Mouse (Mus musculus) liver, adult 2 months (tissue): ENCODE measurements at regions not wholly inside any gene's neighbourhood (a gene's known extent, or its start where the extent isn't known, plus 50 kb on each side); places are given as distances from the start of the nearest gene placed in this dataset.

Experiments
- DNase-seq: peaks from one replicate; pipeline ENCODE4 v3.0.0-alpha.2; 2011; ENCODE audit warnings: low read depth, low spot score; ENCODE audit errors: extremely low read depth
- H3K27ac ChIP-seq: fragments of 200-500 bp; replicated peaks from 2 replicates; pipeline ENCODE4 v1.5.1; 2012; ENCODE audit warnings: low read depth, mild to moderate bottlenecking, control low read depth, inconsistent platforms, low read length; ENCODE audit not compliant: insufficient read depth
- H3K27me3 ChIP-seq: fragments of 200-500 bp; 2 replicates; pipeline ENCODE4 v1.6.1; 2012; ENCODE audit warnings: mild to moderate bottlenecking, moderate library complexity, low read length, inconsistent platforms; ENCODE audit not compliant: control insufficient read depth, insufficient read depth
- H3K36me3 ChIP-seq: fragments of 200-500 bp; 2 replicates; pipeline ENCODE4 v1.6.1; 2012; ENCODE audit warnings: low read length, inconsistent platforms; ENCODE audit not compliant: control insufficient read depth, insufficient read depth
- H3K4me1 ChIP-seq: fragments of 200-500 bp; 2 replicates; pipeline ENCODE4 v1.6.1; 2011; ENCODE audit warnings: low read length; ENCODE audit not compliant: control insufficient read depth, insufficient read depth
- H3K4me3 ChIP-seq: fragments of 200-500 bp; 2 replicates; pipeline ENCODE4 v1.5.1; 2011; ENCODE audit warnings: low read depth, mild to moderate bottlenecking, control low read depth, low read length, moderate library complexity; ENCODE audit not compliant: insufficient read depth
- H3K79me2 ChIP-seq: fragments of 200-500 bp; 2 replicates; pipeline ENCODE4 v1.6.1; 2012; ENCODE audit warnings: inconsistent platforms, mild to moderate bottlenecking, low read length, moderate library complexity; ENCODE audit not compliant: control insufficient read depth, insufficient read depth
- H3K9ac ChIP-seq: fragments of 200-500 bp; 2 replicates; pipeline ENCODE4 v1.6.1; 2012; ENCODE audit warnings: low read depth, mild to moderate bottlenecking, control low read depth, inconsistent platforms, low read length
- CTCF ChIP-seq: fragments of 200-500 bp; IDR thresholded peaks from 2 replicates; pipeline ENCODE4 v1.5.1; 2011; ENCODE audit warnings: low read depth, low read length, control low read depth
- POLR2A ChIP-seq: fragments of 200-500 bp; IDR thresholded peaks from 2 replicates; pipeline ENCODE4 v1.6.1; 2011; ENCODE audit warnings: low read length, control low read depth; ENCODE audit not compliant: insufficient read depth; ENCODE audit errors: extremely low read depth
- WGBS: fragments of 180-500 bp; shearing (Covaris S2); methylation state at CpG from one replicate; pipeline ENCODE4 v1.1.7; 2018; 5-methylcytosine and 5-hydroxymethylcytosine counted together

GRCm38 (mm10) chr6:31011407-31012020 is 52.6 kb upstream of the Klf14 start:
- Histone ChIP-seq H3K79me2 (no peaks in the 10 kb centered on the region), H3K4me1 (no peaks in the 10 kb centered on the region), H3K27ac (no peak overlapping the region), H3K27me3 (no peaks in the 10 kb centered on the region), H3K36me3 (no peaks in the 10 kb centered on the region), H3K4me3 (no peak overlapping the region), H3K9ac (no peak overlapping the region)
- no peak for TF ChIP-seq CTCF
- no peak for TF ChIP-seq POLR2A
- DNase-seq, result no peak
- 45% methylated on average over 4 of the region's 4 CpGs for WGBS

GRCm38 (mm10) chr6:31016566-31016965 is 57.7 kb upstream of the Klf14 start:
- Histone ChIP-seq H3K9ac (no peak overlapping the region), H3K27me3 (0 out of 2 replicates have a peak, but pooled peaks cover 3% of the 10 kb centered on the region), H3K36me3 (no peaks in the 10 kb centered on the region), H3K4me1 (no peaks in the 10 kb centered on the region), H3K79me2 (no peaks in the 10 kb centered on the region), H3K27ac (no peak overlapping the region), H3K4me3 (no peak overlapping the region)
- WGBS, result 24% methylated on average over 7 of the region's 7 CpGs
- TF ChIP-seq POLR2A, result no peak
- no peak for TF ChIP-seq CTCF
- no peak for DNase-seq

DNA sequence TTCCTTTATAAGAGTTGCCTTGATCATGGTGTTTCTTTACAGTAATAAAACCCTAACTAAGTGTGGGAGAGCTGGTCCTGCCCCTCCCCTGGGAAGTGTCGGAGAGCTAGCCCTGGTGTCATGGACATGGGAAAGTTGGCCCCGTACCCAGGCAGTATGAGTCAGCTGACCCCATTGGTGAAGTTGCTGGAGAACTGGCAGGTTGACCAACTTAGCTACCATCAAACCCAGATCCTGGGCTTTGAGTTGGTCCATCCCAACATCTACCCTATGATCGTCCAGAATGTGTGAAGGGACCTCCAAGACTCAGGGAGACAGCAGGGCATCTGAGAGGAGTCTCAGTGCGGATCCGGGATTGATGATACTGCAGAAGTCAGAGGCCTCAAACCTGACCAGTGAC is 62.9 kb upstream of the Klf14 start:
- no peaks in the 10 kb centered on the region for H3K4me1 ChIP-seq
- no peaks in the 10 kb centered on the region for H3K36me3 ChIP-seq
- 89% methylated on average over 5 of the region's 5 CpGs for WGBS
- H3K4me3 ChIP-seq, result no peak overlapping the region
- H3K79me2 ChIP-seq, result no peaks in the 10 kb centered on the region
- H3K9ac ChIP-seq, result no peak overlapping the region
- TF ChIP-seq POLR2A (no peak), CTCF (no peak)
- H3K27me3 ChIP-seq, result 0 out of 2 replicates have a peak, but pooled peaks cover 3% of the 10 kb centered on the region
- no peak for DNase-seq
- H3K27ac ChIP-seq, result no peak overlapping the region

GRCm38 (mm10) chr6:31029777-31030176 is 70.9 kb upstream of the Klf14 start:
- no peak overlapping the region for H3K9ac ChIP-seq
- no peak overlapping the region for H3K4me3 ChIP-seq
- TF ChIP-seq CTCF (no peak), POLR2A (no peak)
- H3K27ac ChIP-seq, result no peak overlapping the region
- no peak for DNase-seq
- WGBS, result 92% methylated on average over 9 of the region's 9 CpGs
- H3K36me3 ChIP-seq, result no peaks in the 10 kb centered on the region
- no peaks in the 10 kb centered on the region for H3K4me1 ChIP-seq
- no peaks in the 10 kb centered on the region; the same call in 1 of the 2 replicates for H3K27me3 ChIP-seq
- H3K79me2 ChIP-seq, result no peaks in the 10 kb centered on the region

- H3K27me3 ChIP-seq, result no peaks in the 10 kb centered on the region; the same call in 1 of the 2 replicates
- no peak for DNase-seq
- TF ChIP-seq CTCF, result no peak
- TF ChIP-seq POLR2A, result no peak
- H3K9ac ChIP-seq, result no peak overlapping the region
- no peak overlapping the region for H3K27ac ChIP-seq
- H3K4me1 ChIP-seq, result no peaks in the 10 kb centered on the region
- H3K79me2 ChIP-seq, result no peaks in the 10 kb centered on the region
- H3K36me3 ChIP-seq, result no peaks in the 10 kb centered on the region
- WGBS, result 89% methylated on average over 7 of the region's 7 CpGs
- H3K4me3 ChIP-seq, result no peak overlapping the region
Measured at GRCm38 (mm10) chr6:31031022-31031421, 72.1 kb upstream of the Klf14 start.

GRCm38 (mm10) chr6:31032147-31032546 is 73.3 kb upstream of the Klf14 start:
- Histone ChIP-seq H3K27ac (no peak overlapping the region), H3K9ac (no peak overlapping the region), H3K4me3 (no peak overlapping the region), H3K79me2 (no peaks in the 10 kb centered on the region), H3K27me3 (no peaks in the 10 kb centered on the region; the same call in 1 of the 2 replicates), H3K36me3 (no peaks in the 10 kb centered on the region), H3K4me1 (no peaks in the 10 kb centered on the region)
- no peak for DNase-seq
- WGBS, result 92% methylated on average over 4 of the region's 4 CpGs
- TF ChIP-seq POLR2A, result no peak
- TF ChIP-seq CTCF, result no peak
